Mouse (Mus musculus): ENCODE data around the gene Ube2dnl1. TPM values are rescaled to one million over a fixed set of nuclear protein-coding genes. Genes with fewer than 3 reads are reported as not detected.

Gene Ube2dnl1
- not detected in 2 replicates for total RNA-seq (2017)

DNA sequence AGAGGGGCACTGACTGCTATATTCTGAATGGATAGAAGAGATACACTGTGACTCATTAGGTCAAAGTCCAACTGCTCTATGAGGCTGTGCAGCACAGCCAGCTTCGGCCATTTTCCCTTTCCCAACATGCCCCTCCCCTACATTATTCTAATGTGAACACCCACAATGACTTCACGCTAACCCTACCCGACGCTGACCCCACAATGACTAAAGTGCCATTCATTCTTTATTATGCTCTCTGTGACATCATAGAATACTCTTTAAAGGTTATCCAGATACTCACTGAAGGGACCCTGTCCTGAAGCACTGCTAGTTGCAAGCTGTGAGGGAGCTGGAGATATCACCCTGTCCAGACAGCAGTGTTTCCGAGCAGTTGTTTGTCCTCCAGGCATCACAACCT, at the start of gene Ube2dnl1:
Gene Ube2dnl1 (plus strand): TSS at position 301 of the 400 bp plus-strand sequence.
- ATAC-seq (ENCODE audit: extremely low read depth, insufficient number of reproducible peaks, low FRiP score, poor library complexity, severe bottlenecking), result no peak

DNA sequence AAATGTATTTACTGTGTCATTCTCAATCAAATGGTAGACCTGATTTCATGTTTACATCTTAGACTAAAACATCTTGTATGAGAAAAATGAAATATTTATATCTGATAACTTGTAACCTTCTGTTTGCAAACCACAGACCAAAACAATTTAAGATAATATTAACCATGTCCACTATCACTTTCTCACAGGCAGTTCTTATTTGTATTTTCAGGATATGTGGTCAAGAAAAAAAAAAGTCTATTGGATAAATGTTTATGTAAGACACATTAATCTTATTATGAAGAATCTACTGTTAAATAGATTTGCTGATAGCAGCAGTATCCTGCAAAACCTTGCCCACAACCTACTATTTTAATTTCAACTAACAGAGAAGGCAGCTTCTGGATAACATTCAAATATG, 9.3 kb upstream of the Ube2dnl1 start:
- ATAC-seq (ENCODE audit: extremely low read depth, insufficient number of reproducible peaks, low FRiP score, poor library complexity, severe bottlenecking), result no peak

DNA sequence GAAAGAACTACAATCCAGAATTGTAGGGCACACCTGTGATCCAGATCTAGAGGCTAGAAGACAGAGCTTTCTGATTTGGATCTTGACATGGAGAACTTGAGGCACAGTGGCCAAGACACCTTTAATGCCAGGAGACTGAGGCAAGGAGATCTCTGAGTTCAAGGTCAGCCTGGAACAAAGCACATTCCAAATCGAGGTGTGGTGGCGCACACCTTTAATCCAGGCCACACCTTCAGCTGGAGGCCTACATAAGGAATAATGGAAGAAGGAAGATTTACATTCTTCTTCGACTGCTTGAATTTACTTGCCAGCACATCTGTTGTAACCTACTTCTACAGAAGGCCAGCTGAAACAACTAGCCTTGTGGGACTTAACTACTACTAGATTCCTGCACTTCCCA, 7.3 kb upstream of the Ube2dnl1 start:
- no peak for ATAC-seq (ENCODE audit: extremely low read depth, insufficient number of reproducible peaks, low FRiP score, poor library complexity, severe bottlenecking)

DNA sequence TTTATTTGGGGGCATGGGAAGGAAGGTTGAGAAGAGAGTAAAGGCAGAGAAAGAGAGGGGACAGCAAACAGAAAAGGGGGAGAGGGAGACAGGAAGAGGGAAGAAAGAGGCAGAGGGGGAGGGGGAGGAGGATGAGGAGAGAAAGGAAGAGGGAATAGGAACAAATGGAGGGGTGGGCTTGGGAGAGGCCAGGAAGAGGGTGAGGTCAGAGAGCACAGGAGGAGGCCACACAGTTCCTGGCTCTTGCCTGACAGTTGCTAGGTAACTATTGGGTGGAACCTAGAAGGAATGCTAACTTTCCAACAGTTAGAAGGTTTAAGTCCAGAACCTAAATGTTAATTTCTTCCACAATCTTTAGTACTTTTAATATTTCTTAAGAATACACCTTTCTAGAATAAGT, 1.4 kb upstream of the Ube2dnl1 start:
- no peak for ATAC-seq (ENCODE audit: extremely low read depth, insufficient number of reproducible peaks, low FRiP score, poor library complexity, severe bottlenecking)

DNA sequence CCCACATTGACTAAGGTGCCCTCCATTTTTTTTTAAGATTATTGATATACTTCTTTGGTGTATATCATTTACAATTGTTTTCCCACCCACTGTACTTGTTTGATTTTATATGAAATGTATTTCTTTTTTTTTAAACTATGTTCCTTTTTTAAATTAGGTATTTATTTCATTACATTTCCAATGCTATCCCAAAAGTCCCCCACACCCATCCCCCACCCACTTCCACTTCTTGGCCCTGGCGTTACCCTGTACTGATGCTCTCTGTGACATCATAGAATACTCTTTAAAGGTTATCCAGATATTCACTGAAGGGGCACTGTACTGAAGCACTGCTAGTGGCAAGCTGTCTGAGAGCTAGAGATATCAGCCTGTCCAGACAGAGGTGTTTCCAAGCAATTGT, 2.5 kb downstream of the Ube2dnl1 start, which contains the start of gene Ube2dnl2:
Gene Ube2dnl2 (plus strand): TSS at position 301 of the 400 bp plus-strand sequence.
- no peak for ATAC-seq (ENCODE audit: extremely low read depth, insufficient number of reproducible peaks, low FRiP score, poor library complexity, severe bottlenecking)

DNA sequence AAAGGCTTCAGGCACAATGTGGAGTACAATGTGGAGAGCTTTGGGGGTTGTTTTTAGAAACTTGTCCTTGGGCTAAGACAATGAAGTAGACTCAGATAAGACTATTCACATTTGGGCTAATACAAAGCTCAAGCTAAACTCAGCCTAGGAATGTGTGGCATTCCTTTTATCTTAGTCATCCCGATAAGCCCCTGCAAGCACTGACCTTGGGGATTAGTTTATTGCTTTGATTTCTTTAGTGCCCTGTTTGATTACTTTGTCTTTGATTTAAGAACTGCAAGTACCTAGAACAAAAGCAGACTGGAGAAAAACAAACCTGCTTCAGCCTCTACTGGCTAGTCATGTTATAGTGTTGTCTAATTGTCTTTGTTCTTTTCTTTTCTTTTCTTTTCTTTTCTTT, 50.3 kb downstream of the Ube2dnl1 start:
- ATAC-seq (ENCODE audit: extremely low read depth, insufficient number of reproducible peaks, low FRiP score, poor library complexity, severe bottlenecking), result no peak

Other genes starting within 250 kb of the Ube2dnl1 start
- not detected in 2 replicates for gene Ube2dnl2, start 2.6 kb downstream of the Ube2dnl1 start, total RNA-seq (2017)

Data from neutrophil, adult 5-6 weeks (primary cell).